Mouse (Mus musculus): Measurements from ENCODE around the gene Pla2g6. TPM values are rescaled to one million over a fixed set of nuclear protein-coding genes. Genes with fewer than 3 reads are reported as not detected.
A peak's percentile ranks its signal among the peaks of the same experiment; 100 is the strongest.

Pla2g6 gene
- polyA plus RNA-seq, 1 experiment = 24.6 TPM

DNA sequence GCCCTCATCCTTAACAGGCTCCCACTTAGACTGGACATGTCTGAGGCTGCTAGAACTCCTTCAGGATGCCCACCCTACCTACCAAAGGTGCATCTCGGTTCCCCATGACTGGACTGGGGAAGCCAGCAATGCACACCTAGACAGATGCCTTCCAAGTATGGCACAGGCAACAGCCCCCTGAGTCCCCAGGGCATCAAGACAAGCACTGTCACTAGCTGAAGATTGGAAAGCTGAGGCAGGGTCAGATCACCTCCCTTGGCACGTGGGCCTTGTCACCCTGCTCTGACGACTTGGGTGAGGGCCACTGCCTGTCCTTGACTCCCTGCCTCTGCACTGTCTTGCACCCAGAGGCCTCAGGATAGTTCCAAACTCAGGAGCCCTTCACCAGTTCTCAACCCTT is 39.8 kb downstream of the Pla2g6 start:
- DNase-seq = no peak
- Histone ChIP-seq H3K36me3 (ENCODE audit: control insufficient read depth, insufficient read depth, low read length) (no peaks in the 10 kb centered on the region), H3K27me3 (replicated peaks; ENCODE audit: control insufficient read depth, insufficient read depth, low read length) (no peaks in the 10 kb centered on the region), H3K4me3 (ENCODE audit: insufficient read depth, low read depth, low read length) (no peak overlapping the region), H3K27ac (ENCODE audit: insufficient read depth, low read depth, low read length) (no peak overlapping the region), H3K4me1 (ENCODE audit: control insufficient read depth, insufficient read depth, low read length) (peaks cover 29% of the 10 kb centered on the region)
- TF ChIP-seq CTCF (conservative IDR thresholded peaks at IDR 0.05; ENCODE audit: insufficient read depth, insufficient read length, low read depth, low read length) (no peak), POLR2A (IDR thresholded peaks at IDR 0.05; ENCODE audit: low read depth, low read length) (no peak)
- WGBS = 85% methylated on average over 3 of the region's 3 CpGs

GRCm38 (mm10) chr15:79287091-79287490 is 41.1 kb downstream of the Pla2g6 start:
- H3K4me1 ChIP-seq (ENCODE audit: control insufficient read depth, insufficient read depth, low read length) = peaks cover 39% of the 10 kb centered on the region
- H3K4me3 ChIP-seq (ENCODE audit: insufficient read depth, low read depth, low read length) = no peak overlapping the region
- WGBS = 77% methylated on average over 7 of the region's 7 CpGs
- H3K36me3 ChIP-seq (ENCODE audit: control insufficient read depth, insufficient read depth, low read length) = no peaks in the 10 kb centered on the region
- DNase-seq = peak; percentile 46
- TF ChIP-seq CTCF (conservative IDR thresholded peaks at IDR 0.05; ENCODE audit: insufficient read depth, insufficient read length, low read depth, low read length) = no peak
- no peak for TF ChIP-seq POLR2A (IDR thresholded peaks at IDR 0.05; ENCODE audit: low read depth, low read length)
- no peaks in the 10 kb centered on the region for H3K27me3 ChIP-seq (replicated peaks; ENCODE audit: control insufficient read depth, insufficient read depth, low read length)
- H3K27ac ChIP-seq (ENCODE audit: insufficient read depth, low read depth, low read length) = no peak overlapping the region

DNA sequence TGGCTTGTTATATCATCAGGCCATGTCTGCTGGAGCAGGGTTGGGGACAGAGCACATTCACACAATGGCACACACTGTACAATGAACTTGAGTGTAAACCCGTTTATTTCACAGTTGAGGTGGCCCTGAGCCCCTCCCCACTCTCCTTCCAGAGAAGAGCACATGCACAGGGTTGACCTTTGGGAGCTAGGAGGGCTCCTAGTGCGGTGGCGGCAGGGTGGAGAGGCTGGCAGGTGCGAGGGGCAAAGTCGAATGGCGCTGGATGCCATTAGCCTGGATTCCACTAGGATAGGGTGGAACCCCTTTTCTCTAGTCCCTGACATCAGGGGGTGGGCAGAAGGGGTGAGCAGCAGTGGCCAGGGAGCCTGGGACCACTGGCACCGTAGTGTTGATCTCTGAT is 42.0 kb downstream of the Pla2g6 start:
- Histone ChIP-seq H3K4me1 (ENCODE audit: control insufficient read depth, insufficient read depth, low read length) (peaks cover 39% of the 10 kb centered on the region), H3K4me3 (ENCODE audit: insufficient read depth, low read depth, low read length) (no peak overlapping the region), H3K27ac (ENCODE audit: insufficient read depth, low read depth, low read length) (peak overlapping the region; percentile 78), H3K36me3 (ENCODE audit: control insufficient read depth, insufficient read depth, low read length) (no peaks in the 10 kb centered on the region), H3K27me3 (replicated peaks; ENCODE audit: control insufficient read depth, insufficient read depth, low read length) (no peaks in the 10 kb centered on the region)
- peak; percentile 83 for DNase-seq
- TF ChIP-seq CTCF (conservative IDR thresholded peaks at IDR 0.05; ENCODE audit: insufficient read depth, insufficient read length, low read depth, low read length) (no peak), POLR2A (IDR thresholded peaks at IDR 0.05; ENCODE audit: low read depth, low read length) (no peak)
- 55% methylated on average over 7 of the region's 7 CpGs for WGBS

DNA sequence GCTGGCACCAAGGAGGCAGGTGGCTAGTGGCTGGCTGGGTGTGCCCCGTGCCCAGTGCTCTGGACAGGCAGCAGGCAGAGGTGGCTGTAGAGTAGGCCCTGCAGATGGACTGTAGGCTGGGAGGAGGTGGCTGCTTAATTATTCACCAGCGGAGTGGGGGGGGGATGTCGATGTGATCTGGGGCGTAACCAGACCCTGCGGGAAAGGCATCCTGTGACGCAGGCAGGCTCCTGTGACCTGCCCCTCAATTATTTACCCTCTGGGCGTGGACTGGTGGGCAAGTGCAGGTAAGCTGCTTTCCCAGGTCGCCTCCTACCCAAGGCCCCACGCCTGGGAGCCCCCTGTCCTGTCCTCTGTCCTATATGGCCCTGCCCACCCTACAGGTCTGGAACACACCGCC is 42.8 kb downstream of the Pla2g6 start, which contains the start of gene Baiap2l2:
TSS of gene Baiap2l2 (minus strand) at position 139 of the 400 bp plus-strand sequence.
- 28% methylated on average over 10 of the region's 10 CpGs for WGBS
- Histone ChIP-seq H3K36me3 (ENCODE audit: control insufficient read depth, insufficient read depth, low read length) (no peaks in the 10 kb centered on the region), H3K4me3 (ENCODE audit: insufficient read depth, low read depth, low read length) (peak within 1 kb of the TSS; percentile 71), H3K27ac (ENCODE audit: insufficient read depth, low read depth, low read length) (peak within 1 kb of the TSS; percentile 99), H3K27me3 (replicated peaks; ENCODE audit: control insufficient read depth, insufficient read depth, low read length) (no peaks in the 10 kb centered on the region), H3K4me1 (ENCODE audit: control insufficient read depth, insufficient read depth, low read length) (peaks cover 39% of the 10 kb centered on the region)
- DNase-seq = peak; percentile 93
- no peak for TF ChIP-seq CTCF (conservative IDR thresholded peaks at IDR 0.05; ENCODE audit: insufficient read depth, insufficient read length, low read depth, low read length)
- peak; percentile 55 for TF ChIP-seq POLR2A (IDR thresholded peaks at IDR 0.05; ENCODE audit: low read depth, low read length)

DNA sequence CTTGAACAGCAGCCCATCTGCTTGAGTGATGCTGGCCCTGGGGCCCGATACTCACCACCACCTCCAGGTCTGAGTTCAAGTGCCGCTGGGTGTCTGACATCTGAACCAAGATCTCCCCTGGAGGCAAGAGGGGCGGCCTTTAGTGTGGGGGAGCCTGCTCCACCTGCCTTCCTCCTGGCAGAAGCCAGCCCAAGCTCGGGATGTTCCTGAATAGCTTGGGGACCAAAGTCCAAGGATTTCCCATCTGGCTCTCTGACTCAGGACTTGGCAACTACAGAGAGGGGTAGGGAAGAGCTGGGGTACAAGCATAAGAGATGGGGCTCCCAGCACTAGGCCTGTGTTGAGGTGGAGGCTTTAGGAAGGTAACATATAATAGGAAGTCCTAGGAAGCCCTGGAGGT is 44.8 kb downstream of the Pla2g6 start:
- Histone ChIP-seq H3K4me3 (ENCODE audit: insufficient read depth, low read depth, low read length) (no peak overlapping the region), H3K4me1 (ENCODE audit: control insufficient read depth, insufficient read depth, low read length) (peaks cover 39% of the 10 kb centered on the region), H3K27me3 (replicated peaks; ENCODE audit: control insufficient read depth, insufficient read depth, low read length) (no peaks in the 10 kb centered on the region), H3K36me3 (ENCODE audit: control insufficient read depth, insufficient read depth, low read length) (no peaks in the 10 kb centered on the region), H3K27ac (ENCODE audit: insufficient read depth, low read depth, low read length) (peak overlapping the region; percentile 99; the same call in 1 of the 2 replicates)
- TF ChIP-seq POLR2A (IDR thresholded peaks at IDR 0.05; ENCODE audit: low read depth, low read length) (no peak), CTCF (conservative IDR thresholded peaks at IDR 0.05; ENCODE audit: insufficient read depth, insufficient read length, low read depth, low read length) (no peak)
- whole genome bisulfite sequencing = 50% methylated on average over 4 of the region's 4 CpGs
- peak; percentile 81 for DNase-seq

GRCm38 (mm10) chr15:79282434-79282833 is 45.8 kb downstream of the Pla2g6 start:
- DNase-seq = no peak
- WGBS = 71% methylated on average over 5 of the region's 5 CpGs
- Histone ChIP-seq H3K4me3 (ENCODE audit: insufficient read depth, low read depth, low read length) (no peak overlapping the region), H3K27me3 (replicated peaks; ENCODE audit: control insufficient read depth, insufficient read depth, low read length) (no peaks in the 10 kb centered on the region), H3K36me3 (ENCODE audit: control insufficient read depth, insufficient read depth, low read length) (no peaks in the 10 kb centered on the region), H3K27ac (ENCODE audit: insufficient read depth, low read depth, low read length) (no peak overlapping the region), H3K4me1 (ENCODE audit: control insufficient read depth, insufficient read depth, low read length) (peaks cover 39% of the 10 kb centered on the region)
- TF ChIP-seq CTCF (conservative IDR thresholded peaks at IDR 0.05; ENCODE audit: insufficient read depth, insufficient read length, low read depth, low read length) = no peak
- no peak for TF ChIP-seq POLR2A (IDR thresholded peaks at IDR 0.05; ENCODE audit: low read depth, low read length)

GRCm38 (mm10) chr15:79281389-79281788 is 46.8 kb downstream of the Pla2g6 start:
- H3K27ac ChIP-seq (ENCODE audit: insufficient read depth, low read depth, low read length) = no peak overlapping the region
- WGBS = 84% methylated on average over 1 of the region's 1 CpGs
- H3K27me3 ChIP-seq (replicated peaks; ENCODE audit: control insufficient read depth, insufficient read depth, low read length) = no peaks in the 10 kb centered on the region
- H3K4me1 ChIP-seq (ENCODE audit: control insufficient read depth, insufficient read depth, low read length) = peaks cover 32% of the 10 kb centered on the region
- no peak for DNase-seq
- H3K36me3 ChIP-seq (ENCODE audit: control insufficient read depth, insufficient read depth, low read length) = no peaks in the 10 kb centered on the region
- no peak for TF ChIP-seq POLR2A (IDR thresholded peaks at IDR 0.05; ENCODE audit: low read depth, low read length)
- TF ChIP-seq CTCF (conservative IDR thresholded peaks at IDR 0.05; ENCODE audit: insufficient read depth, insufficient read length, low read depth, low read length) = no peak
- no peak overlapping the region for H3K4me3 ChIP-seq (ENCODE audit: insufficient read depth, low read depth, low read length)
